7 mouse cellular contexts compared by ENCODE assay signal in genomic region chr17:27702518-27702917, GRCm38 (mm10). TPM values are rescaled to one million over a fixed set of nuclear protein-coding genes. Genes with fewer than 3 reads are reported as not detected.
A peak's percentile ranks its signal among the peaks of the same experiment; 100 is the strongest.
DNase-seq lines count a peak whose midpoint lies in the region; ATAC-seq and TF ChIP-seq lines count a peak whose summit lies in the region.

No protein-coding gene starts in this region.

- no peak for ATAC-seq in hindbrain, embryonic 12.5 days (ENCODE audit: low FRiP score)
- ATAC-seq in midbrain, postnatal 0 days (ENCODE audit: low FRiP score): no peak

- H3K9ac ChIP-seq in hindbrain, embryonic 12.5 days: peak overlapping the region; percentile 47; the same call in 1 of the 2 replicates
- peak overlapping the region; percentile 3; the same call in 1 of the 2 replicates for H3K9ac ChIP-seq in liver, adult 2 months (ENCODE audit: low read depth, low read length)
- H3K9ac ChIP-seq in midbrain, postnatal 0 days (replicated peaks; ENCODE audit: low read length, poor library complexity, severe bottlenecking): no peak overlapping the region

- TF ChIP-seq POLR2A in embryonic fibroblast, embryonic 13.5 days (IDR thresholded peaks at IDR 0.05; ENCODE audit: low read depth, low read length): no peak
- TF ChIP-seq POLR2A in liver, adult 2 months (IDR thresholded peaks at IDR 0.05; ENCODE audit: extremely low read depth, insufficient read depth, low read length): no peak

- no peaks in the 10 kb centered on the region; the same call in 1 of the 2 replicates for H3K9me3 ChIP-seq in hindbrain, embryonic 12.5 days (replicated peaks)
- H3K9me3 ChIP-seq in midbrain, postnatal 0 days (ENCODE audit: low read length): no peaks in the 10 kb centered on the region

- H3K4me2 ChIP-seq in hindbrain, embryonic 12.5 days (replicated peaks): peak overlapping the region; percentile 54
- peak overlapping the region; percentile 30 for H3K4me2 ChIP-seq in midbrain, postnatal 0 days (ENCODE audit: low read depth, low read length, poor library complexity, severe bottlenecking)

- DNase-seq in ES-CJ7 (ENCODE audit: low read depth, low spot score): peak; percentile 80
- peak; percentile 75 for DNase-seq in adrenal gland, postnatal 10 days
- peak; percentile 34 for DNase-seq in liver, adult 2 months (ENCODE audit: extremely low read depth, low read depth, low spot score)
- DNase-seq in midbrain, postnatal 0 days (ENCODE audit: low spot score): peak; percentile 68
- peak; percentile 24 to 53 for DNase-seq in urinary bladder, postnatal 36 days (ENCODE audit: low spot score in 2 of 2)

- H3K36me3 ChIP-seq in hindbrain, embryonic 12.5 days: no peaks in the 10 kb centered on the region
- no peaks in the 10 kb centered on the region for H3K36me3 ChIP-seq in liver, adult 2 months (ENCODE audit: control insufficient read depth, insufficient read depth, low read length)
- H3K36me3 ChIP-seq in midbrain, postnatal 0 days (ENCODE audit: insufficient read depth, low read length): peaks cover 6% of the 10 kb centered on the region

- no peaks in the 10 kb centered on the region for H3K79me2 ChIP-seq in liver, adult 2 months (ENCODE audit: control insufficient read depth, insufficient read depth, low read length)

- 2% methylated on average over 34 of the region's 34 CpGs for WGBS in hindbrain, embryonic 12.5 days
- 1% methylated on average over 34 of the region's 34 CpGs for WGBS in liver, adult 2 months
- 4% methylated on average over 33 of the region's 34 CpGs for WGBS in midbrain, postnatal 0 days

- H3K27me3 ChIP-seq in hindbrain, embryonic 12.5 days: peaks cover 26% of the 10 kb centered on the region
- no peaks in the 10 kb centered on the region for H3K27me3 ChIP-seq in liver, adult 2 months (ENCODE audit: control insufficient read depth, insufficient read depth, low read length)
- no peaks in the 10 kb centered on the region for H3K27me3 ChIP-seq in midbrain, postnatal 0 days (ENCODE audit: insufficient read depth, low read length)

- H3K4me3 ChIP-seq in embryonic fibroblast, embryonic 13.5 days (ENCODE audit: insufficient read depth, low read length): no peak overlapping the region
- peak overlapping the region; percentile 23 for H3K4me3 ChIP-seq in hindbrain, embryonic 12.5 days
- H3K4me3 ChIP-seq in liver, adult 2 months (ENCODE audit: insufficient read depth, low read depth, low read length): peak overlapping the region; percentile 14; the same call in 1 of the 2 replicates
- no peak overlapping the region for H3K4me3 ChIP-seq in midbrain, postnatal 0 days (ENCODE audit: low read depth, low read length)

- peak; percentile 77 for TF ChIP-seq CTCF in embryonic fibroblast, embryonic 13.5 days (IDR thresholded peaks at IDR 0.05; ENCODE audit: borderline replicate concordance, insufficient read depth, low read length)
- peak; percentile 85 for TF ChIP-seq CTCF in liver, adult 2 months (IDR thresholded peaks at IDR 0.05; ENCODE audit: low read depth, low read length)
- TF ChIP-seq CTCF in midbrain, postnatal 0 days (IDR thresholded peaks at IDR 0.05): peak; percentile 71

- no peaks in the 10 kb centered on the region for H3K4me1 ChIP-seq in embryonic fibroblast, embryonic 13.5 days (ENCODE audit: control insufficient read depth, insufficient read depth, low read length)
- peaks cover 16% of the 10 kb centered on the region for H3K4me1 ChIP-seq in hindbrain, embryonic 12.5 days
- H3K4me1 ChIP-seq in liver, adult 2 months (ENCODE audit: control insufficient read depth, insufficient read depth, low read length): no peaks in the 10 kb centered on the region
- H3K4me1 ChIP-seq in midbrain, postnatal 0 days (ENCODE audit: insufficient read depth, low read length): peaks cover 4% of the 10 kb centered on the region; the same call in 1 of the 2 replicates

- H3K27ac ChIP-seq in embryonic fibroblast, embryonic 13.5 days (ENCODE audit: insufficient read depth, low read length): no peak overlapping the region
- no peak overlapping the region for H3K27ac ChIP-seq in hindbrain, embryonic 12.5 days
- no peak overlapping the region for H3K27ac ChIP-seq in liver, adult 2 months (replicated peaks; ENCODE audit: insufficient read depth, low read depth, low read length)
- no peak overlapping the region for H3K27ac ChIP-seq in midbrain, postnatal 0 days (ENCODE audit: low read depth, low read length)

RNA-seq across cellular contexts. Expression of gene Spdef, which starts 26.2 kb away (rescaled TPM):
- total RNA-seq in adrenal gland, postnatal 10 days (2021): not detected
- not detected in 2 replicates for polyA plus RNA-seq in embryonic fibroblast, embryonic 13.5 days (2011; ENCODE audit: insufficient read length, low read depth, missing spikeins)
- polyA plus RNA-seq in hindbrain, embryonic 12.5 days (2016; fragmentation: Nextera tagmentation; extraction: Ambion mirVana): 0.35 and 0.48 TPM in 2 replicates
- total RNA-seq in liver, adult 2 months (2014; rRNA removed): not detected in 2 replicates
- 0.15 and 0.48 TPM in 2 replicates for polyA plus RNA-seq in liver, adult 2 months (2012; rRNA removed)
- 3.7 and 4.0 TPM in 2 replicates for total RNA-seq in midbrain, postnatal 0 days (2014; rRNA removed)
- polyA plus RNA-seq in midbrain, postnatal 0 days (2015; fragmentation: Nextera tagmentation; extraction: Ambion mirVana): 3.9 and 4.7 TPM in 2 replicates

RNA-seq across cellular contexts. Expression of gene Pacsin1, which starts 47.2 kb away (rescaled TPM):
- 1 to 10 TPM; 3.2 to 4.6 TPM for total RNA-seq in adrenal gland, postnatal 10 days (2021)
- not detected in 2 replicates for polyA plus RNA-seq in embryonic fibroblast, embryonic 13.5 days (2011; ENCODE audit: insufficient read length, low read depth, missing spikeins)
- 11.0 and 13.4 TPM in 2 replicates for polyA plus RNA-seq in hindbrain, embryonic 12.5 days (2016; fragmentation: Nextera tagmentation; extraction: Ambion mirVana)
- 0.27 TPM in 1 of 2 replicates, not detected in the other for total RNA-seq in liver, adult 2 months (2014; rRNA removed)
- 0.16 and 0.23 TPM in 2 replicates for polyA plus RNA-seq in liver, adult 2 months (2012; rRNA removed)
- 47.0 and 50.3 TPM in 2 replicates for total RNA-seq in midbrain, postnatal 0 days (2014; rRNA removed)
- polyA plus RNA-seq in midbrain, postnatal 0 days (2015; fragmentation: Nextera tagmentation; extraction: Ambion mirVana): 85.2 and 87.6 TPM in 2 replicates

Comparison
In these comparisons a context has a peak if more than half of its experiments do, and no peak if none do; other contexts are left out.
1. H3K4me3 ChIP-seq: peak in hindbrain, embryonic 12.5 days (single experiment) and liver, adult 2 months (single experiment); none in embryonic fibroblast, embryonic 13.5 days (single experiment) and midbrain, postnatal 0 days (single experiment).
2. Peak in every context shown above with its lines, with median percentiles within 50 percentile points of each other: DNase-seq and CTCF ChIP-seq.